Mouse (Mus musculus) spleen, postnatal 14 days (tissue): ENCODE data around the gene Zbed5.
"Not testable (repeated sequence)": the region's sequence is repeated elsewhere in the genome, so short reads cannot be mapped to it uniquely, and the experiment has no call there.

Experiments used
- DNase-seq, 2 experiments: peaks; one replicate each; pipeline ENCODE4 v3.0.0; 2021 to 2022; ENCODE audit warnings: low spot score in 2 of 2

Zbed5 gene

DNA sequence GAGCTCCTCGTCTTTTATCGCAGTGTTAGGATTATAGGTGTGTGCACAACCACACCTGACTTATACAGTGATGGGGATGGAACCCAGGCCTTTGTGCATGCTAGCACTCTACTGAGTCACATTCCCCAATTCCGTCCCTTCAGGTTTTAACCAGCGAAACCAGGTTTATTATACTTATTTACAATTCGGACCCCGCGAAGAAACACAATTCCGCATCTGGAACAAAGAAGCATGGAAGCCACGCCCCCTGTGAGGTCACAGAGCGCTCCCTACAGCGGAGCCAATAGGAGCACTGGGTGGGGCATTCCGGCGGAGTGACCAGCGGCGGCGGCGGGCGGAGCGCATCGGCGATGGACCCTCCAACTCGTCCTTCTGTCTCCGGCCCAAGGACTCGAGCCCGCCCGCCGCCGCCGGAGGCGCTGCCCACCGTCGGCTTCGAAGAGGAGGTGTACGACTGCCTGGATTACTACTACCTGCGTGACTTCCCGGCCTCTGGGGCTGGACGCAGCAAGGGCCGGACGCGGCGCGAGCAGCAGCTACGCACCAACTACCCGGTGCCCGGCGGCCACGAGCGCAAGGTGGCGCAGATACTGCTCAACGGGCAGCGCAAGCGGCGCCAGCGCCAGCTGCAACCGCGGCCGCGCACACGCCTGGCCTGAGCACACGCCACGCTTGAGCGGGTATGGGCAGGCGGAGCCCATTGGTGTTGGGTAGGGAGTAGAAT, 12.9 kb downstream of the Zbed5 start, which contains the start of gene Nupr1l:
TSS of gene Nupr1l (plus strand) at position 299 of the 724 bp plus-strand sequence.
- DNase-seq: peak; percentile 73 to 81

DNA sequence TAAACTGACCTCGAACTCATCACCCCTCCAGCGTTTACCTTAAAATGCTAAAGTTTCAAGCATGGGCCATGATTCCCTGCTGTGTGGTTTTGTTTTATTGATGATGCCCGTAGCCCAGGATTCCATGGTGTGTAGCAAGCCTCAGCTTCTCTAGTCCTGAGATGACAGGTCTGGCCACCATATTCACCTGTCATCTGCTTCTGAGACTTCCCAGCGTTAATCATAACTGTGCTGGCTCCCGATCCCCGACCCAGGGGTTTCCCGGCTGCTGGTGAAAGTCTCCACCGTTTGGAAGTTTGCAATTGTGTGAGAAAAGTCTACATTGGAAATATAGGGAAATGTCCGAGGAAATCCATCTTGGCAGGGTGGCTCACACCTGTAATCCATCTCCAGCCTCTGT, 13.6 kb downstream of the Zbed5 start:
- no peak for DNase-seq

DNA sequence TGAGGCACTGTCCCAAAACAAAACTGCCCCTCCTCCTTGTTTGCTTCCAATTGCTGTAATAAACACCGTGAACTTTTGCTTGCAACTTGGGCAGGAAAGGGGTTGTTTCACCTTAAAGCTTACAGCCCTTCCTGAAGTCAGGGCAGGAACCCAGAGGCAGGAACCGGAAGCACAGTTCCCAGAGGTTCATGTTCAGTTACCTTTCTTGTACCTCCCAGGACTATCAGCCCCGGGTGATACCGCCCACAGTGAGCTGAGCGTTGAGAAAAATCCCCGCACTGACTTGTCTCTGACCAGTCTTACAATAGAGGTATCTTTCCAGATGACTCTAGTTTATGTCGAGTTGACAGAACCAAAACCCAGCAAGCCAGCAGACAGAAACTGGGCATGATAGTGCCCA, 14.1 kb downstream of the Zbed5 start:
- DNase-seq: no peak

DNA sequence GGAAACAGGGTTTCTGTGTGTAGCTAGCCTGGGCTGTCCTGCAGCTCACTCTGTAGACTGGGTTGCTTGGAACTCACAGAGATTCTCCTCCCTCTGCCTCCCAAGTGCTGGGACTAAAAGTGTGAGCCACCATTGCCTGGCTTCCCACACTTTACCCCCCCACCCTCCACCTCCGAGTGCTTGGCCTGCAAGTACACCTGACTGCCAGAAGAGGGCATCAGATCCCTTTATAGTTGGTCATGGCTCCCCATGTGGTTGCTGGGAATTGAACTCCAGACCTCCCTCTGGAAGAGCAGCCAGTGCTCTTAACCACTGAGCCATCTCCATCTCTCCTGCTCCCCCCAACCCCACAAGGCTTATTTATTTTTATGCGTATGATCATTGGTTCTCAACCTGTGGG, 18.5 kb downstream of the Zbed5 start:
- DNase-seq: peak in 1 of 2 experiments; percentile 16

DNA sequence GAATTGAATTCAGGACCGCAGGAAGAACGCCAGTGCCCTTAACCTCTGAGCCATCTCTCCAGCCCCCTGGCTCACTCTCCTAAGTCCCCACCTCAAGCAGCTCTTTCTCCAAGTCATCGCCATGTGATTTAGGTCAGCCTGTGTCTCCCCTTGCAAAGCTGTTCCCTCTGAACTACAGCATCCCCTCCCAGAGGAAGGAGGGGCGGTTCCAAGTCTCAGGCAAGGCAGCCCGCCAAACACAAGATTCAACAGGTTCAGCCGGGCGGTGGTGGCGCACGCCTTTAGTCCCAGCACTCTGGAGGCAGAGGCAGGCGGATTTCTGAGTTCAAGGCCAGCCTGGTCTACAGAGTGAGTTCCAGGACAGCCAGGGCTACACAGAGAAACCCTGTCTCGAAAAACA, 20.0 kb downstream of the Zbed5 start:
- not testable (repeated sequence) for DNase-seq

DNA sequence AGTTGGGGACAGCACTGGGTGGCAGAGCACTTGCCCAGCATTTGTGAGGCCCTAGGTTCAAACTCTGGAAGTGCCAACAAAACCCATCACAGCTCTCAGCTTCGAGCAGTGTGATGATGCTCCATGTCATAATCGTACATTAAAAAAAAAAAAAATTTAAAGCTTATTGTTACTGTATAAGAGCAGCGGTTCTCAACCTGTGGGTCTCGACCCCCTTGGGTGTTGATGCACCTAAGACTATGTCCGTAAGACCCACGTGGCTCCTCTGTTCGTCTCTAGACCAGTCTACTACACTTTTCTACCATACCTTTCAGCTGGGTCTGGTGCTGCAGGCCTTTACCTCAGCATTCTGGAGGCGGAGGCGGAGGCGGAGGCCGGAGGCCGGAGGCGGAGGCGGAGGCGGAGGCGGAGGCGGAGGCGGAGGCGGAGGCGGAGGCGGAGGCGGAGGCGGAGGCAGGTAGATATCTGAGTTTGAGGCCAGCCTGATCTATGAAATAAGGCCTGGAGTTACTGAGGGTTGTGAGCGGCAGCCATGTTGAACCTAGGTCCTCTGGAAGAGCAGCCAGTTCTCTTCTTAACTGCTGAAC, 22.6 kb downstream of the Zbed5 start:
- no peak for DNase-seq

DNA sequence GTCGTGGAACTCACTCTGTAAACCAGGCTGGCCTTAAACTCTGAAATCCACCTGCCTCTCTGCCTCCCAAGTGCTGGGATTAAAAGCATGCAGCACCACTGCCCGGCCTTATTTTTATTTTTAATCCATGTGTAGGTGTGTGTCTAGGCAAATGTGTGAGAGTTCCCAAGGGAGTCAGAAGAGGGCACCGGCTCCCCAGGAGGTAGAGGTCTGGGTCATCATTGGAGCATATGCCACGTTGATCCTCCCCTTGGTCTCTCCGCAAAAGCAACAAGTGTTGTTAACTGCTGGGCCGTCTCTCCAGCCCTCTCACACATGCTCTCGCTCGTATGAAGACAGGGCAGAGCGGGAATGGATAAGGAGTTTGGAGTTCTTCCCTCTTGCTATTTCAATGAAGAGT, 23.2 kb downstream of the Zbed5 start:
- DNase-seq: no peak

DNA sequence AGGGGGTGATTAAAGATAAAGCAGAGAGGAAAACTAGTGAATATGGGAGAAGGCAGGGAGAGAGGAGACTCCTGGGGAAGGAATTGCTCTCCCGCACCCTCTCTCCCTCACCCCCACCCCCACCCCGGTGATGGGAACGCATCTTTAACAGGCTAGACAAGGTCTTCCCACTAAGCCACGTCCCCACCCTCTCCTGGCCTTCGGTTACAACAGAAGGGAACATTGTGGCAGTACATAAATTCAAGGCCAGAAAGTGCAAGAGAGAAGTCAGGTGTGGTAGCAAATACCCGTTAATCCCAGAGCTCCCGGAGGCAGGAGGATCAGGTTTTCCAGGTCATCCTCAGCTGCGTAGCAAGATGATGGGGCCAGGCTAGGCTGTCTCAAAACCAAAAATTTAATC, 23.8 kb downstream of the Zbed5 start:
- no peak for DNase-seq

DNA sequence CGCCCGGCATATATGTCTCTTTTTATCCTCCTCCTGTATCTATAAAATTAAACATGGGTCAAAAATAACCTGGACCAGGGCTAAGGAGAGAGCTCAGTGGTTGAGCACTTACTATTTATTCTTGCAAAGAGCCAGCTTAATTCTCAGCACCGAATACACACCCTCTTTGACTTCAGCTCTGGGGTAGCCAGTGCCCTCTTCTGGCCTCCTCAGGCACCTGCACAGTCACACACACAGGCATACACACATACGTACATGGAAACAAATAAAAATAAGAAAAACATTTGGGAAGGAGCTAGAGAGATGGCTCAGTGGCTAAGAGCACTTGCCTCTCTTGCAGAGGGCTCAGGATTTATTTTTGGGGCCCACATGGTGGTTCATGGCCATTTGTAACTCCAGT, 26.4 kb downstream of the Zbed5 start:
- DNase-seq: no peak

DNA sequence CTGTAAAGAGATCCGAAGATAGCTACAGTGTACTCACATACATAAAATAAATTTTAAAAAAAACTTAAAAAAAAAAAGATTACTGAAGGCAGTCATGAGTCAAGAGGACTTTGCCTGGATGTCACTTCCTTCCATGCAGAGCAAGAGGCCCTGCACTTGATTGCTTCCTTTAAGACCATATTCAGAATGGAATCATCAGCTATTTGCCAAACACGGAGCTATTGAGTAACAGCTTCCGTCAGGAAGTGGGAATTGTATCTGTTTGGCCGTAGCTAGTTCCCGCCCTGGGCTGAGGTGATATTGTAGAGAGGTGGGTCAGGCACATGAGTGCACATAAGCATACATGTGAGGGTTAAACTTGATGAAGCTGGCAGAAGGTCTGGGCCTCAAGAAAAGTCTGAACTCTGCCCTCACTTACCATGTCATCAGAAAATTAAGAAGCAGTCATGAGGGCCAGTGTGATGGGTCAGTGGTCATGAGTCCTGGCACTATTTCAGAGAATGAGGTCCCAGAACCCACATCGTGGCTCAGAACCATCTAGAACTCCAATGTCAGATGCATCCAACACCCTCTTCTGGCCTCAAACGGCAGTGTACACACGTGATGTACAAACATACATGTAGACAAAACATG, 29.4 kb downstream of the Zbed5 start:
- DNase-seq: no peak

DNA sequence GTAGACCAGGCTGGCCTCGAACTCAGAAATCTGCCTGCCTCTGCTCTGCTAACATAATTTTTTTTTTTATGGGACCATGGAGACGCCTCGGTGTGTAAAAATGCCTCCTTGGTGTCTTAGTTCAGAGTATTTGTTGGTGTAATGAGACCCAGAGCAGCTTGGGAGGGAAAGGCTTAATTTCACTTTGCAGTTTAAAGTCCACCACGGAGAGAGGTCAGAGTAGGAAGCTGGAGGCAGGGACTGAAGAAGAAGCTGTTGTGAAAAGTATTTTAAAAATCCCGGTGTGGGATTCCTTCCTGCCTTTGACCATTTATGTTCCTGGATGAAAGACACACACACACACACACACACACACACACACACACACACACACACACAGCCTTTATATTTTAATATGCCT, 30.4 kb downstream of the Zbed5 start:
- DNase-seq: no peak

DNA sequence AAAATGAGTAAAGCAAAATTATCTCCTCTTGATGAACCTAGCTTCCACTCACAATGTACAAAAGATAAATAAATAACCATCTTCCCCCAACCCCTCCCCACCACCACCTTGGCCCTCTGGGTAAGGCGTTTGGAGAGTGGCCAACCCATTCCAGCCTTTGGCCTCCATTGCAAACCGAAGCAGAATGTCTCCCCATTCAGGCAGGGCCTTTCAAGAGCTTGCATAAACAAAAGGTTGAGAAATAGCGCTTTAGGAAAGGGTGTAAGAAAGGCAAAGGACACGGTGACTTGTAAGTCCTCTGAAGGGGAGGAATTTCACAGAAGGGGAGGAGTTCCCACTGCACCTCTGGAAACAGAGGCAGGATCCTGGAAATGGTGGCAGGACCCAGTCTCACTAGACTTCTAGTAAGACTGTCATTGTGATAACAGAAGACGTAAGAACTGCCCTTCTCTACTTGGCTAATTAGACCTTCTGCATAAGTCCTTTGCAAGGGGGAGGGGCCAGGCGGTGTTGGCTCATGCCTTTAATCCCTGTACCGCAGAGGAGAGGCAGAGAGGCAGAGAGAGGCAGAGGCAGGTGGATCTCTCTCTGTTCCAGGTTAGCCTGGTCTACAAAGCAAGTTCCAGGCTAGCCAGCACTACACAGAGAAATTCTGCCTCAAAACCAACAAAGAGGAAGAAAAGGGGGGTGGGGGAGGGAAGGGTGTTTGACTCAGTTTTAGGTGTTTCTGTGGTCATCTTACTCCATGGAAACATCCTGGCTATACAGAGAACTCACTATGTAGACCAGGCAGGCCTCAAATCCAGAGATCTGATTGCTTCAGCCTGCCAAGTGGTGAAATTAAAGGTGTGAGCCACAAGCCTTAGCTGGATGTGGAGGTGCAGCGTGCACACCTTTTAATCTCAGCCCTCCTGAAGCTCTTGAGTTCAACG, 34.7 kb downstream of the Zbed5 start:
- no peak for DNase-seq

DNA sequence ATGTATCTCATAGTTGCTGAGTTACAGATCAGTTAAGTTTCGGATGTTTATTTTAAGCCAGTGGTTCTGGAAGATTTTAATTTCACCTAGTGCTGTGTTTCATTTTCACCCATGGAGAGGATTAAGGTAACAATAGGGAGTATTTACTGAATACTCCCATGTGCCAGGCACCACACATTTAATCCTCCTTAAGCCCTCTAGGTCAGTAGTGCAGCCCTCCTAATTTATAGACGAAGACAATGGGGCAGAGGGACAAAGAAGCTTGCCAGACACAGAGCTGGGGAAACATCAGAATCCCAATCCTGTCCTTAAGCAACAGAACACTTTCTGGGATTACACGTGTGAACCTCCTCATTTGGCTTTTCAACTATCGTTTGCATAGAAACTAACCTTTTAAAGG, 41.4 kb downstream of the Zbed5 start:
- no peak for DNase-seq

DNA sequence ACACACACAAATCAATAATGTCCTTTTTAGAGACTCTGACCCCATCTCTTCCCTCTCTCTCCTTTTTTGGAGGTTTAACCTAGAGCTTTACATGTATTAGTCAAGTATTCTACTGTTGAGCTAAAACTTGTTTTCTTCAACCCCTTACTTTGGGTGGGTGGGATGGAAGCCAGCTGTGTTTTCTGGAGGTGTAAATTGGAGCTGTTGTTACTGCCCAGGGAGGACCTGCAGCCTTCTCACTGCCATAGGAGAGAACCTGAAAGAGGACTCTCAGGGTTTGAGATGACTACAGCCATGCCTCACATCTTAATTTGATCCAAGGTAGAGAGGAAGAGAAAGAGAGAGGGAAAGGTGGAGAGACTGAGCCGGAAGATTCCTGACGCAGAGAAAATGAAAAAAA, 44.8 kb downstream of the Zbed5 start:
- DNase-seq: no peak

DNA sequence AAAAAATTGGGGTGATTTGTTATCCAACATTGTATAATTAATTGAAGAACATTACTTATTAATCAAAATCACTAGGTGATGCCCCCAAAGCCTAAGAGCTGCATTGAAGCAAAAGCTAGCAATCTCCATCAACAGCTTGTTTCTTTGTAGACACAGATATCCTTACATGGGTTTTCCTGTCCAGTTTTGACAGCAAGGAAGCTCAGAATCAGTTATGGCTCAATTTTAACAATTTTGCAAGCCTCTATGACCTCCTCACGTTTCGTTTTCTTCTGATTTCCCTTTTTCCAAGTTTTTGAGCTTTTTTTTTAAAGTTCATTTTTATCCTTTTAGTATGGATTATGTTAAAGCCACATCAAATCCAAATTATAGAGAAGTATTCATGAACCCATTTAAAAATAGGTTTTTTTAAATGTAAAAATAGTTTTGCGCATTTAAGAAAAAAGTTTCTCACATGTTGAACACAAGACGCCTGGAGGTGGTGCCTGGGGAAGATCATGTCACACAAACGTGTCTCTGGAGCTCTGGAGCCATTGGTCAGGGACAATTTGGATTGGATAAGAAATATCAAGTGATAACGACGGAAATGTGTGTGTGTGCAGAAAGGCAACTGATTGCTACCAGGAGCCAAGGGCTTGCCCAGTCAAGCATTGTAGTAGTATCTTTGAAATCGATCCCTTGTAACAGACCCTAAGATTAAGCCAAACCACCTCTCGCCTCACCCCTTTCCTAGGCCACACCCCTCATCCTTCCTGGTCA, 45.4 kb downstream of the Zbed5 start:
- DNase-seq: no peak

DNA sequence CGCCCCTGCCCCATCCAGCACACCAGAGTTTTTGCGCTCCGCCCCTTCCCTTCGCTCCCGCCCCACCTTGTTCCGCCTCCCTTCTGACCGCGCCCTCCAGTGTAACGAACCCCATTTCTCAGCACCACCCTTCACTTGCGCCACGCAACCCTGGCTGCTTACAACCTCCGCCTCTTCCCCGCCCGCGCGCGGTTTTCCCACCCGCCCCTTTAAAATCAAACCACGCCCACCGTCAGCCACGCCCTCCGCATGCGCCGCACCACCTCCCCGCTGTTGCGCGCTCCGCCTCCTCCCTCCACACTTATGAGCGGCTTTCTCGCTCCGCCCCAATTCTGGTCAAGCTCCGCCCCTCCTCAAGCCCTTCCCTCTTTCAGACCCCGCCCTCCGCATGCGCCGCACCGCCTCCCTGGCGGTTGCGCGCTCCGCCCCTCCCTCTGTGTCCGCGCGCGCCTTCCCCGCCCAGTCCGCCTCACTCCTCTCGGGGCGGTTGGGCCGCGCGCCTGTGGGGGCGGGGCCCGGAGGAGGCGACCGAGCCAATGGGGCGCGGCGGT, 46.0 kb downstream of the Zbed5 start, which contains the start of gene Vkorc1l1:
TSS of gene Vkorc1l1 (plus strand) at position 476 of the 551 bp plus-strand sequence.
- DNase-seq: peak; percentile 99 to 100

DNA sequence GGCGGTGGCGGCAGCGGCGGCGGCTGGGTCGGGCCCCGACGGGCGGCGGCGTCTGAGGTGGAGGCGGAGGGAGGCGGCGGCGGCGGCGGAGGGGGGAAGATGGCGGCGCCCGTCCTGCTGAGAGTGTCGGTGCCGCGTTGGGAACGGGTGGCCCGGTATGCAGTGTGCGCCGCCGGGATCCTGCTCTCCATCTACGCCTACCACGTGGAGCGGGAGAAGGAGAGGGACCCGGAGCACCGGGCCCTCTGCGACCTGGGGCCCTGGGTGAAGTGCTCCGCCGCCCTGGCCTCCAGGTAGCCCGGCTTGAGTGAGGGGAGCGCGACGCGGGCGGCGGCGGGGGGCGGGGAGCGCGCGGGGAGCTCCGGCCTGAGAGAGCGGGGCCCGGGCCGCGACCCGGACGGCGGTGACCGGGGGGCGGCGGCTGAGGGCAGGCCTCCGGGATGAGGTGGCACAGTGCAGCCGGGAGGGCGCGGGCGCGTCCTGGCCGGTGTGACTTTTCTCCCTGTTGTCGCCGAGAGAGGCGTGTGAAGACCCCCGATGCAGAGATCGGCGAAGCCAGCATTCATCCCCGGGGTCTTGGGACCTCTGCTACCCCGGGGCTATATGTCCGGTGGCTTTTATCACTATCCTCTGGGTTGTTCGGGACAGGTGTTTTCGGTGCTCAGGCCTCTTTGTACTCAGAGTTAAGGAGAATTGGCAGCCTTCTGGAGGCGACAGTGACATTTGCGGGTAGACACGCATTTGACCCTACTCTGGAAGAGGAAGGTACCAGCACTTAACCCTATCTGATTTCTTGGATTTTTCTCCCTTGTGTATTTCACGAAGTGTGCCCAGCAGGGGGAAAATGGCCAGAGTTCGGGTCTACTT, 46.8 kb downstream of the Zbed5 start:
- peak; percentile 21 to 39 for DNase-seq

DNA sequence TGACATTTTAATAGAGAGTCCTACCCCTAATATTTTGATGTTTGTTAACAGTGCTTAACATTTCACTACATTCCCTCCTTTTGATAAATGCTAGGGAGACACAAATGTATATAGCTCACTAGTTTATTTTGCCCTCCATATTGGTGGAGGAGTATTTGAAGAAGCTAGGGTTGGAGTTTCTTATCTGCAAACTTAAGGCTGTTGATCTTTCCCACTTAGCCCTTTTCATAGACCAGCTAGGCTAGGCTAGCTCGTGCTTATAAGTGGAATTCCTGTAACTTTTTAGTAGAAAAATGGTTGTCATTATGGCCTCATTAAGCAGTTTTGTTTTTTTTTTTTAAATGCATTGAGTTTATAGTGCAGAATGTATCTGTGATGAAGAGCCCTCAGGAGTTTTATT, 47.9 kb downstream of the Zbed5 start:
- DNase-seq: no peak

DNA sequence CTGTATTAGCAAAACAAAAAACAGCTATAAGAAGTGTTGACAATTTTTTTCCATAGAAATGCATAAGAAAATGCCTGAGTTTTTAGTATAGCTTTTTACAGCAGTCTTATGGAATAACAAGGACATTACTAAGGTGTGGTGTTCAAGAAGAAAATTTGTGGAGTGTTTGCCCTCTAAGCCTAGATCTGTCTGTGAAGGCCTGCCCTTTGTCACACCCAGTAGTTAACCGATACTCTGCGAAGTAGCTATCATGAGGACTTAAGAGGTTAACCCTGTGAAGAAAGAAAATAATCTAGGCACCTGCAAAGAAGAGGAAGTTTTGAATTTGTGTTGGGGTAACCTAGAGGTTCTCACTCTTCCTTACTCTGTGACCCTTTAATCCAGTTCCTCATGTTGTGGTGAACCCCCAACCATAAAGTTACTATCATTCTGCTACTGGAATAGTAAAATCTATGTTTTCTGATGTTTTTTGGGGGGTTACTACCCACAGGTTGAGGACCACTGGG, 52.1 kb downstream of the Zbed5 start:
- DNase-seq: no peak

DNA sequence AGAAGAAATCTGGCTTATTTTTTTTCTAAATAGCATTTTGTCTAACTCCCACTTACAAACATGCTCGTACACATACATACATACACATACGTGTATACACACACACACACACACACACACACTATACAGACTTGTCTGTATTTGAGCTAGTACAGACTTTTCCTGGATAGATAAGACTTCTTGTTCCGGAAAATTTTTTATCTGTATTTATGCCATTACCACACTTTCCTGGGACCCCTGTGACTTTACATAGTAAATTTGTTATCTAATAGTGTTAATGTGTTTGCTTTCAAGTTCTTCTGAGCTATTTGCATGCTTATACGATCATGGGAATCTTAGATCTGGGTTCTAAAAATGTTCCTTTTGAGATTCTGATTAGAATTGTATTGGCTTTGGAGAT, 56.6 kb downstream of the Zbed5 start:
- DNase-seq: no peak
